Mouse (Mus musculus) neural tube, embryonic 11.5 days (tissue): ENCODE measurements around the gene Gar1. TPM values are rescaled to one million over a fixed set of nuclear protein-coding genes. Genes with fewer than 3 reads are reported as not detected.
A peak's percentile ranks its signal among the peaks of the same experiment; 100 is the strongest.

Experiments used
- ATAC-seq: fragments of 200-750 bp; cut with Nextera tagmentation; 2 replicates; pipeline ENCODE4 v1.8.0; 2017; ENCODE audit warnings: moderate number of reproducible peaks, mild to moderate bottlenecking, moderate TSS enrichment, moderate library complexity; ENCODE audit not compliant: insufficient read depth, low FRiP score, low TSS enrichment
- DNase-seq: peaks from one replicate; pipeline ENCODE4 v3.0.0-alpha.2; 2015; ENCODE audit warnings: low spot score
- H3K27ac ChIP-seq: fragments of 300-500 bp; sonication (generic); 2 replicates; pipeline ENCODE4 v1.5.1; 2014; ENCODE audit warnings: low read depth, mild to moderate bottlenecking, low read length
- H3K27me3 ChIP-seq: fragments of 300-500 bp; sonication (generic); 2 replicates; pipeline ENCODE4 v1.6.1; 2014; ENCODE audit warnings: mild to moderate bottlenecking, low read length, mixed read lengths; ENCODE audit not compliant: control insufficient read depth, insufficient read depth
- H3K36me3 ChIP-seq: fragments of 300-500 bp; sonication (generic); 2 replicates; pipeline ENCODE4 v1.6.1; 2014; ENCODE audit warnings: mild to moderate bottlenecking, low read length, moderate library complexity, mixed read lengths; ENCODE audit not compliant: control insufficient read depth, insufficient read depth
- H3K4me1 ChIP-seq: fragments of 300-500 bp; sonication (generic); 2 replicates; pipeline ENCODE4 v1.6.1; 2014; ENCODE audit warnings: low read length, mixed read lengths; ENCODE audit not compliant: control insufficient read depth, insufficient read depth
- H3K4me2 ChIP-seq: fragments of 300-500 bp; sonication (generic); 2 replicates; pipeline ENCODE4 v1.6.1; 2014; ENCODE audit warnings: low read depth, mild to moderate bottlenecking, moderate library complexity
- H3K4me3 ChIP-seq: fragments of 300-500 bp; sonication (generic); 2 replicates; pipeline ENCODE4 v1.5.1; 2014; ENCODE audit warnings: low read depth, low read length
- H3K9ac ChIP-seq: fragments of 300-500 bp; sonication (generic); 2 replicates; pipeline ENCODE4 v1.6.1; 2014; ENCODE audit warnings: mild to moderate bottlenecking, low read length
- H3K9me3 ChIP-seq: fragments of 300-500 bp; sonication (generic); 2 replicates; pipeline ENCODE4 v1.6.1; 2016; ENCODE audit warnings: low read length; ENCODE audit not compliant: control insufficient read depth
- WGBS: fragments of 180-500 bp; shearing (Covaris S2); extraction: QIAGEN DNeasy Blood & Tissue Kit; methylation state at CpG from one replicate; pipeline ENCODE4 v1.1.7; 2014; 5-methylcytosine and 5-hydroxymethylcytosine counted together
- polyA plus RNA-seq: library from polyadenylated mRNA; unstranded; fragments of >200 nt; fragmentation: Nextera tagmentation; extraction: Ambion mirVana; gene quantifications from 2 replicates; pipeline ENCODE4 v1.2.1, GENCODE M21; 2014

Gene Gar1
- polyA plus RNA-seq, 1 experiment from 2014 or later: 50.2 TPM

DNA sequence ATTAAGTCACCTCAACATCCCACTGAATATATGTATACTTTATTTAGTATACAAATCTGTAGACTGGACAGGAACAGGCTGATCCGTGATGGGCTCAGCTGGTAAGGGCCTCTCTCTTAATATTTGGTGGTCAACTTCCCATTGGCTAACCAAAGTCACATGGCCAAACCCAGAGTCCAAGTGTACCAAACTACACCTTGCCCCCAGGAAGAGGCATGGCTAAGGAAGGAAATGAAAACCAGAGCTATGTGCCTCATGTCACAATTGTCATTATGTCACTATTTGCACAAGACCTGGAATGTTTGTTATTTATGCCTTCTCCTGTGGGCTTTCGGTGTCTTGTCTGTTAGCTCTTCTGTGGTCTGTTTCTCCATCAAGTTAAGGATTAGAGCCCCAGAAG lies 14.7 kb upstream of the Gar1 start:
- H3K36me3 ChIP-seq: no peaks in the 10 kb centered on the region

GRCm38 (mm10) chr3:129838017-129838416 lies 6.8 kb upstream of the Gar1 start:
- H3K27me3 ChIP-seq: no peaks in the 10 kb centered on the region
- H3K4me1 ChIP-seq: no peaks in the 10 kb centered on the region
- no peak overlapping the region for H3K9ac ChIP-seq
- no peaks in the 10 kb centered on the region for H3K9me3 ChIP-seq
- no peak overlapping the region for H3K27ac ChIP-seq
- no peak overlapping the region for H3K4me3 ChIP-seq
- ATAC-seq (no peak), DNase-seq (no peak)
- no peak overlapping the region for H3K4me2 ChIP-seq
- WGBS: 46% methylated on average over 6 of the region's 7 CpGs
- H3K36me3 ChIP-seq: no peaks in the 10 kb centered on the region

More for the DNA sequence above, 14.7 kb upstream of the Gar1 start:
- no peak for ATAC-seq
- no peak for DNase-seq
- Histone ChIP-seq H3K4me2 (no peak overlapping the region), H3K4me1 (no peaks in the 10 kb centered on the region), H3K9ac (no peak overlapping the region), H3K27me3 (no peaks in the 10 kb centered on the region), H3K4me3 (no peak overlapping the region), H3K9me3 (no peaks in the 10 kb centered on the region), H3K27ac (no peak overlapping the region)
- WGBS: 79% methylated on average over 2 of the region's 2 CpGs

DNA sequence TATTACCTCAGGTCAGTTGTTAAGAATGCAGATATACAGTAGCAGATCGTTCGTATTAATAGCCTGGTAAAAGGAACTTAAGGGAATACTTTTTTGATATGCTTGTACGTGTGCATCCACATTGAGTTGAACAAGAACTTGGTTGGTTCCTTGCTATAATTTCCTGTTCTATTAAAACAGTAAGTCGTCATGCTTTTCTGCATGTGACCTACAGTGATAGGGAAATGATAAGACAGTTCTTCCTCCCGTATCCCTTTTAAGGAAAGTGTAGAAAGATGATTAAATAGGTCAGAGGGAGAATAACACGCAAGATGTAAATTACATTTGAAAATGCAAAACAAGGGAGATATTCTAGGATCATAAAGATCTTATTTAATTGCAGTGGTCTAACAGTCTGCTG lies 5.8 kb upstream of the Gar1 start:
- Histone ChIP-seq H3K36me3 (no peaks in the 10 kb centered on the region), H3K4me3 (no peak overlapping the region), H3K27me3 (no peaks in the 10 kb centered on the region), H3K27ac (no peak overlapping the region), H3K4me2 (no peak overlapping the region), H3K9me3 (no peaks in the 10 kb centered on the region), H3K9ac (no peak overlapping the region), H3K4me1 (no peaks in the 10 kb centered on the region)
- DNase-seq (no peak), ATAC-seq (no peak)
- 90% methylated on average over 6 of the region's 6 CpGs for WGBS

DNA sequence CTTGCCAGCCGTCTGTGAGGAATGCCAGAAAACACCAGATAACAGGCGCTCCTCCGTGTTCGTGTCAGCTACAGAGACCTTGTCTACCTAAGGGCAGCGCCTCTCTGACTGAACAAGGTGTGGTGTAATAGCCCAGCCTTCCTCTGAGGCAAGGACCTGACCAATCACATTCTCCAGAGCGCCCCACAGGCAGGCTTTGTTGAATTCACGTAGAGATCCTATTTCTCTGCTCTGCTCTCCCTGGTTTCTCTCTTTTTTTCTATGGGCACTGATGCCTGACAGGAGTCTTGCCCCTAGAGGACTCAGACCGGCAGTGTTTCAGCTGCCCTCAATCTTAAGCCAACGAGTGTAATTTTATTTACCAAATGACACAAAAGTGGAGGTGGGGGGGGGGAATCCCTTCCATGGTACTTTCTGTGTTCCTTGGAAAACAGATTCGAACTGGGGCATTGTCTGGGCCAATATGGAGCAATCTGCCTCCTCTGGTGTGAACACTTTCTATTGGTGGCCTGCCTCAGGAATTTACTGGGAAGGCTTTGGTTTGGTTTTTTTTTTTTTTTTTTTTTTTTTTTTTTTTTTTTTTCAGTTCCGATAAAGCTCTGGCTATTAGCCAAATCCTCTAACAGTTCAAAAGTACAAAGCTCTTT lies 5.0 kb upstream of the Gar1 start:
- H3K4me3 ChIP-seq: no peak overlapping the region

GRCm38 (mm10) chr3:129835388-129835934 lies 4.3 kb upstream of the Gar1 start, which contains the start of gene Cfi:
Cfi (plus strand) TSS chr3:129835884.
- no peak within 1 kb of the TSS for H3K27ac ChIP-seq
- DNase-seq: no peak
- no peak within 1 kb of the TSS for H3K9ac ChIP-seq
- no peak for ATAC-seq
- H3K9me3 ChIP-seq: no peaks in the 10 kb centered on the region
- H3K4me2 ChIP-seq: no peak within 1 kb of the TSS
- H3K27me3 ChIP-seq: no peaks in the 10 kb centered on the region
- no peaks in the 10 kb centered on the region for H3K4me1 ChIP-seq
- WGBS: 75% methylated on average over 6 of the region's 6 CpGs
- H3K36me3 ChIP-seq: no peaks in the 10 kb centered on the region
- H3K4me3 ChIP-seq: no peak within 1 kb of the TSS

More for the DNA sequence above, 5.0 kb upstream of the Gar1 start:
- Histone ChIP-seq H3K9ac (no peak overlapping the region), H3K9me3 (no peaks in the 10 kb centered on the region), H3K4me1 (no peaks in the 10 kb centered on the region), H3K27me3 (no peaks in the 10 kb centered on the region), H3K27ac (no peak overlapping the region), H3K4me2 (no peak overlapping the region), H3K36me3 (no peaks in the 10 kb centered on the region)
- peak; percentile 14 for DNase-seq
- no peak for ATAC-seq
- 25% methylated on average over 11 of the region's 11 CpGs for WGBS

- WGBS: under 1% methylated on average over 41 of the region's 45 CpGs
- Histone ChIP-seq H3K4me3 (peak overlapping the region; percentile 92), H3K4me2 (peak overlapping the region; percentile 49), H3K9me3 (no peaks in the 10 kb centered on the region), H3K4me1 (peaks cover 9% of the 10 kb centered on the region), H3K27ac (peak overlapping the region; percentile 82; the same call in 1 of the 2 replicates), H3K27me3 (no peaks in the 10 kb centered on the region), H3K9ac (peak overlapping the region; percentile 84), H3K36me3 (peaks cover 4% of the 10 kb centered on the region)
- no peak for ATAC-seq
- DNase-seq: no peak
Observed at GRCm38 (mm10) chr3:129830626-129831025, 570 bp downstream of the Gar1 start.

DNA sequence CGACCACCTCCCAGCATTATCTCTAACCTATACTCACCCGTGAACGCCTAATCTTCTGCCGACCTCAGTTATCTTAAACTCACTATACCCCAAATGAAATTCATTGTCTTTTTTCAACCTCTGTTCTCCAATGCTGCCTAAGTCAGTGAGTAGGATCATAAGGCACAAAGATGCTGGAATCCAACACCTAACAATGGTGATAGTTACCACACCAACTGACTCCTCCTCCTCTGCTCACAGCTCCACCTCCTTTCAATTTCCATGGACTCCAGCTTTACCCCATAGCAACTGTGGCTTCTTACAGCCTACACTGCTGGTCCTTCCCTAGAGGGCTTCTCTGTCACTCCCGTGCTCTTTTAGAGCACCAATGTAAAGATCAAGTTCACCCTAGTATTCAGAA lies 3.5 kb downstream of the Gar1 start:
- 93% methylated on average over 5 of the region's 5 CpGs for WGBS
- Histone ChIP-seq H3K4me3 (no peak overlapping the region), H3K36me3 (peaks cover 5% of the 10 kb centered on the region), H3K4me1 (peaks cover 9% of the 10 kb centered on the region), H3K27me3 (no peaks in the 10 kb centered on the region), H3K4me2 (no peak overlapping the region), H3K9me3 (no peaks in the 10 kb centered on the region), H3K9ac (no peak overlapping the region), H3K27ac (no peak overlapping the region)
- DNase-seq (no peak), ATAC-seq (no peak)

GRCm38 (mm10) chr3:129826691-129827090 lies 4.5 kb downstream of the Gar1 start:
- no peak overlapping the region for H3K27ac ChIP-seq
- H3K27me3 ChIP-seq: no peaks in the 10 kb centered on the region
- H3K4me1 ChIP-seq: peaks cover 9% of the 10 kb centered on the region
- no peak overlapping the region for H3K4me3 ChIP-seq
- H3K9ac ChIP-seq: no peak overlapping the region
- 89% methylated on average over 10 of the region's 10 CpGs for WGBS
- H3K4me2 ChIP-seq: no peak overlapping the region
- no peaks in the 10 kb centered on the region for H3K9me3 ChIP-seq
- DNase-seq: no peak
- no peak for ATAC-seq
- H3K36me3 ChIP-seq: peaks cover 5% of the 10 kb centered on the region

DNA sequence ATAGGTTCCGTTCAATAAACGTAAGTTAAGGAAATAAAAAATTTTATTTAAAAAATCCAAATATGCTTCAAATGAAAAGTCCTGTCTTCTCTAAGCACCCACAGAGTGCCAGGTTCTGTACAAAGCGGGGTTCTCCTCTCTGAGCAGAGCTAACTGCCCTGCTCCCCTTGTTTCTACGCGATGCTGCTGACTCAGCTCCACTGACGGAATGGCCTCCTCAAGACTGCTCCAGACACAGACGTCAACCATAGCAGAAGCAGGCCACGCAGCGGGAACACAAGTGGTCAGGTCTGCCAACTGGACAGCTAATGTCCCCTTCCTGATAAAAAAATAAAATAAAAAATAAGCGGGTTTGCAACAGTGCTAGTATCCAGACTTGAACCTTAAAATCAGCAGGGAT lies 6.3 kb downstream of the Gar1 start:
- no peak overlapping the region for H3K27ac ChIP-seq
- H3K9me3 ChIP-seq: no peaks in the 10 kb centered on the region
- no peak overlapping the region for H3K4me2 ChIP-seq
- H3K9ac ChIP-seq: no peak overlapping the region
- 95% methylated on average over 10 of the region's 10 CpGs for WGBS
- no peaks in the 10 kb centered on the region for H3K27me3 ChIP-seq
- peaks cover 7% of the 10 kb centered on the region for H3K4me1 ChIP-seq
- ATAC-seq: no peak
- no peak overlapping the region for H3K4me3 ChIP-seq
- peaks cover 5% of the 10 kb centered on the region for H3K36me3 ChIP-seq
- no peak for DNase-seq
